Mouse (Mus musculus) MEL (cell line): Measurements from ENCODE around the gene Pdgfd. TPM values are rescaled to one million over a fixed set of nuclear protein-coding genes. Genes with fewer than 3 reads are reported as not detected.

ENCODE experiments used
- DNase-seq: peaks from one replicate; pipeline ENCODE4 v3.0.0; 2011; ENCODE audit warnings: low read depth, low spot score
- H3K27ac ChIP-seq: 2 replicates; pipeline ENCODE4 v1.5.1; 2012; ENCODE audit warnings: low read depth, mild to moderate bottlenecking, control low read depth, low read length, moderate library complexity; ENCODE audit not compliant: control insufficient read depth
- H3K27me3 ChIP-seq, 2 experiments: fragments of 150-350 bp in 1 of 2; sonication (generic) in 1 of 2; 2 replicates each; pipeline ENCODE4 v1.6.1; 2012; ENCODE audit warnings: low read length in 2 of 2, mild to moderate bottlenecking in 2 of 2, improper control_type of control experiment in 1 of 2, moderate library complexity in 1 of 2; ENCODE audit not compliant: insufficient read depth in 2 of 2, control insufficient read depth in 1 of 2
- H3K36me3 ChIP-seq, 2 experiments: 2 replicates each; pipeline ENCODE4 v1.6.1; 2012 to 2014; ENCODE audit warnings: low read length in 2 of 2, improper control_type of control experiment in 1 of 2, inconsistent platforms in 1 of 2, mild to moderate bottlenecking in 1 of 2; ENCODE audit not compliant: insufficient read depth in 2 of 2, control insufficient read depth in 1 of 2
- H3K4me1 ChIP-seq, 2 experiments: fragments of 150-350 bp in 1 of 2; sonication (generic) in 1 of 2; 2 replicates each; pipeline ENCODE4 v1.6.1; 2012; ENCODE audit warnings: low read length in 2 of 2, improper control_type of control experiment in 1 of 2, mild to moderate bottlenecking in 1 of 2; ENCODE audit not compliant: insufficient read depth in 2 of 2, control insufficient read depth in 1 of 2
- H3K4me3 ChIP-seq, 2 experiments: fragments of 150-350 bp in 1 of 2; sonication (generic) in 1 of 2; 2 replicates each; pipeline ENCODE4 v1.5.1; 2012; ENCODE audit warnings: low read depth in 2 of 2, low read length in 2 of 2, mild to moderate bottlenecking in 2 of 2, moderate library complexity in 2 of 2, control low read depth in 1 of 2, improper control_type of control experiment in 1 of 2; ENCODE audit not compliant: control insufficient read depth in 1 of 2, insufficient read depth in 1 of 2
- H3K79me2 ChIP-seq: 2 replicates; pipeline ENCODE4 v1.6.1; 2012; ENCODE audit warnings: mild to moderate bottlenecking, low read length, moderate library complexity; ENCODE audit not compliant: control insufficient read depth, poor library complexity, insufficient read depth
- H3K9ac ChIP-seq: 2 replicates; pipeline ENCODE4 v1.6.1; 2012; ENCODE audit warnings: low read depth, mild to moderate bottlenecking, control low read depth, low read length, moderate library complexity; ENCODE audit not compliant: control insufficient read depth, poor library complexity, severe bottlenecking
- H3K9me3 ChIP-seq: fragments of 150-350 bp; sonication (generic); replicated peaks from 2 replicates; pipeline ENCODE4 v1.6.1; 2012; ENCODE audit warnings: mild to moderate bottlenecking, low read length, improper control_type of control experiment, moderate library complexity; ENCODE audit not compliant: insufficient read depth
- CHD2 ChIP-seq: IDR thresholded peaks from 2 replicates; pipeline ENCODE4 v1.6.1; 2011; ENCODE audit warnings: low read length, improper control_type of control experiment
- CTCF ChIP-seq, 3 experiments: IDR thresholded peaks in 2 of 3; conservative IDR thresholded peaks in 1 of 3; 2 replicates each; pipeline ENCODE4 v1.5.1; 2011 to 2012; ENCODE audit warnings: low read length in 3 of 3, low read depth in 2 of 3, mild to moderate bottlenecking in 2 of 3, improper control_type of control experiment in 1 of 3, inconsistent platforms in 1 of 3, mixed read lengths in 1 of 3, moderate library complexity in 1 of 3; ENCODE audit not compliant: control insufficient read depth in 1 of 3, insufficient read depth in 1 of 3, poor library complexity in 1 of 3, severe bottlenecking in 1 of 3
- EP300 ChIP-seq, 2 experiments: IDR thresholded peaks; 2 replicates each; pipeline ENCODE4 v1.6.1; 2011; ENCODE audit warnings: improper control_type of control experiment in 2 of 2, low read length in 2 of 2, low read depth in 1 of 2, mild to moderate bottlenecking in 1 of 2
- HCFC1 ChIP-seq: IDR thresholded peaks from 2 replicates; pipeline ENCODE4 v1.6.1; 2012; ENCODE audit warnings: low read depth, mild to moderate bottlenecking, inconsistent platforms, low read length, improper control_type of control experiment, moderate library complexity
- MAZ ChIP-seq: IDR thresholded peaks from 2 replicates; pipeline ENCODE4 v1.6.1; 2012; ENCODE audit warnings: low read depth, mild to moderate bottlenecking, inconsistent platforms, low read length, improper control_type of control experiment
- MXI1 ChIP-seq: IDR thresholded peaks from 2 replicates; pipeline ENCODE4 v1.6.1; 2011; ENCODE audit warnings: mild to moderate bottlenecking, low read depth, low read length, improper control_type of control experiment
- MYB ChIP-seq: IDR thresholded peaks from 2 replicates; pipeline ENCODE4 v1.6.1; 2011; ENCODE audit warnings: mild to moderate bottlenecking, low read depth, low read length, improper control_type of control experiment
- NRF1 ChIP-seq: IDR thresholded peaks from 2 replicates; pipeline ENCODE4 v1.6.1; 2014; ENCODE audit warnings: low read depth, mild to moderate bottlenecking, inconsistent platforms, low read length, improper control_type of control experiment, moderate library complexity; ENCODE audit not compliant: poor library complexity, insufficient read depth, severe bottlenecking
- POLR2A ChIP-seq, 2 experiments: IDR thresholded peaks; 2 replicates each; pipeline ENCODE4 v1.6.1; 2011 to 2012; ENCODE audit warnings: low read length in 2 of 2, mild to moderate bottlenecking in 2 of 2, control low read depth in 1 of 2, improper control_type of control experiment in 1 of 2, low read depth in 1 of 2, moderate library complexity in 1 of 2; ENCODE audit not compliant: control insufficient read depth in 1 of 2, insufficient read depth in 1 of 2, poor library complexity in 1 of 2
- RAD21 ChIP-seq: IDR thresholded peaks from 2 replicates; pipeline ENCODE4 v1.6.1; 2011; ENCODE audit warnings: mild to moderate bottlenecking, low read depth, low read length, improper control_type of control experiment
- RCOR1 ChIP-seq: IDR thresholded peaks from 2 replicates; pipeline ENCODE4 v1.6.1; 2012; ENCODE audit warnings: low read depth, mild to moderate bottlenecking, inconsistent platforms, low read length, improper control_type of control experiment
- SMC3 ChIP-seq: IDR thresholded peaks from 2 replicates; pipeline ENCODE4 v1.6.1; 2011; ENCODE audit warnings: low read depth, low read length, improper control_type of control experiment
- TAL1 ChIP-seq: IDR thresholded peaks from 2 replicates; pipeline ENCODE4 v1.6.1; 2012; ENCODE audit warnings: mild to moderate bottlenecking, inconsistent platforms, low read length, moderate library complexity, mixed read lengths
- UBTF ChIP-seq: IDR thresholded peaks from 2 replicates; pipeline ENCODE4 v1.6.1; 2012; ENCODE audit warnings: low read depth, mild to moderate bottlenecking, inconsistent platforms, low read length, improper control_type of control experiment, moderate library complexity, borderline replicate concordance; ENCODE audit not compliant: insufficient read depth
- USF1 ChIP-seq: IDR thresholded peaks from 2 replicates; pipeline ENCODE4 v1.6.1; 2014; ENCODE audit warnings: low read depth, mild to moderate bottlenecking, inconsistent platforms, low read length, improper control_type of control experiment, moderate library complexity
- USF2 ChIP-seq, 2 experiments: IDR thresholded peaks; 2 replicates each; pipeline ENCODE4 v1.6.1; 2011 to 2012; ENCODE audit warnings: improper control_type of control experiment in 2 of 2, low read length in 2 of 2, borderline replicate concordance in 1 of 2, inconsistent platforms in 1 of 2, low read depth in 1 of 2, mild to moderate bottlenecking in 1 of 2; ENCODE audit not compliant: insufficient read depth in 1 of 2
- ZKSCAN1 ChIP-seq: IDR thresholded peaks from 2 replicates; pipeline ENCODE4 v1.6.1; 2012; ENCODE audit warnings: low read depth, mild to moderate bottlenecking, inconsistent platforms, low read length, improper control_type of control experiment, moderate library complexity
- ZNF384 ChIP-seq: IDR thresholded peaks from 2 replicates; pipeline ENCODE4 v1.6.1; 2012; ENCODE audit warnings: low read depth, mild to moderate bottlenecking, inconsistent platforms, low read length, improper control_type of control experiment
- polyA plus RNA-seq, 2 experiments: library from polyadenylated mRNA; stranded (reverse) in 1 of 2; unstranded in 1 of 2; fragments of >175 nt in 1 of 2; fragments of >200 nt in 1 of 2; gene quantifications; 2 replicates each; pipeline versions ENCODE4 v1.2.1 to v1.2.4; 2012; ENCODE audit warnings: low replicate concordance in 2 of 2, low read depth in 1 of 2; ENCODE audit not compliant: insufficient read length in 2 of 2, insufficient read depth in 1 of 2, missing spikeins in 1 of 2
- total RNA-seq: library from RNA; depleted of rRNA; stranded (reverse); fragments of 300-350 nt; gene quantifications from 2 replicates; pipeline ENCODE4 v1.2.3, GENCODE M21; 2012; rRNA removed

The Pdgfd gene
- total RNA-seq (not detected in 2 replicates), polyA plus RNA-seq (not detected)

DNA sequence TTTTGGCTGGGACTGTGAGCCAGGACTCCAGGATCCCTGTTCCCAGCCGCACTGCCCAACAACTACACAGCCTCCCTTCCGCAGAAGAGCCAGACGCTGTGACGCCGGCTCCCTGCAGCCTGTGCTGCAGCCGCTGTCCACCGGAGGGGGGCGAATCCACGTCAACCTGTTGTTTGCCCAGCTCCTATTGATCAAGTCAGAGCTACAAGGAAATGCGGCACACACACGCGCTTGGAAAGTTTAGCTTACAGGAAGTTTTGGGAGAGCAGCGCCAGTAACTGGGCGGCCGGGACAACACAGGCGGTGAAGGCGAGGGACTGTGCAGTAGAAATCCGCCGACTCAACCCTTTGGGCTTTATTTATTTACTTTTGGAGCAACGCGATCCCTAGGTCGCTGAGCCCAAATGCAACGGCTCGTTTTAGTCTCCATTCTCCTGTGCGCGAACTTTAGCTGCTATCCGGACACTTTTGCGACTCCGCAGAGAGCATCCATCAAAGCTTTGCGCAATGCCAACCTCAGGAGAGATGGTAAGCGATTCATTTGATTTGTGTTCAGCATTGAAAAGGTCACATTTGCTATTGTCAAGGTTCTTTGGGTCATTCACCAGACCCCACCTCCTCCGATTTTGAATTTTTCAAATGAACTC is at the start of gene Pdgfd:
Gene Pdgfd (plus strand): TSS at position 194 of the 647 bp plus-strand sequence.
- Histone ChIP-seq H3K36me3 (no peaks in the 10 kb centered on the region), H3K4me3 (no peak within 1 kb of the TSS), H3K9me3 (no peaks in the 10 kb centered on the region), H3K9ac (no peak within 1 kb of the TSS), H3K27ac (no peak within 1 kb of the TSS), H3K27me3 (no peaks in the 10 kb centered on the region), H3K4me1 (no peaks in the 10 kb centered on the region), H3K79me2 (no peaks in the 10 kb centered on the region)
- DNase-seq, result no peak
- TF ChIP-seq RAD21 (peak; percentile 5), CTCF (IDR thresholded peaks at IDR 0.05 in 2 of 3, conservative IDR thresholded peaks at IDR 0.05 in 1 of 3; ENCODE audit: control insufficient read depth in 1 of 3, insufficient read depth in 1 of 3, low read depth in 2 of 3, low read length in 3 of 3, poor library complexity in 1 of 3, severe bottlenecking in 1 of 3) (peak in 2 of 3 experiments; percentile 14 to 36; a peak in 4 of 6 replicates), ZNF384 (no peak)

DNA sequence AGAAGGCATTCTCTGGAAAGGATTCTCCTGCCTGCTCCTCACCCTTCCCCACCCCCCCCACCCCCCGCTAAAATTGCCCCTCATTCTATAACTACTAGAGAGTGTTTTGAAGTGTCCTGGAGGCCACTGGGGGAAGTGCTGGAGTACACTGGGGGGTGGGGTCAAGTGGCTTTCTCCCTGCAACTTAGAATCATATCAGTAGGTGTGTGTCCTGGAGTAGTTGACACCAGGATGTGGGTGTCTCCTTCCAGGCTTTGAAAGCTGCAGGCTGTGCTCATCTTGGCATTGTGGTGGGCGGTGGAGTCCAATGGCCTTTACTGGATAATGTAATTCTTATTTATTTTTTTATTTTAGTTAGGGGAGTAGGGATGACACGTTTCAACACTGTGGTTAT is 651 bp downstream of the Pdgfd start:
- Histone ChIP-seq H3K4me1 (no peaks in the 10 kb centered on the region), H3K9ac (no peak overlapping the region), H3K4me3 (no peak overlapping the region), H3K79me2 (no peaks in the 10 kb centered on the region), H3K36me3 (no peaks in the 10 kb centered on the region), H3K27me3 (no peaks in the 10 kb centered on the region), H3K9me3 (no peaks in the 10 kb centered on the region)
- no peak for DNase-seq
- TF ChIP-seq SMC3, result no peak
- TF ChIP-seq CHD2, result no peak
- TF ChIP-seq TAL1, result no peak
- TF ChIP-seq MXI1, result no peak
- TF ChIP-seq ZNF384, result no peak
- no peak for TF ChIP-seq ZKSCAN1
- TF ChIP-seq POLR2A (IDR thresholded peaks at IDR 0.05; ENCODE audit: control insufficient read depth in 1 of 2, insufficient read depth in 1 of 2, low read depth in 1 of 2, low read length in 2 of 2, poor library complexity in 1 of 2), result no peak
- no peak for TF ChIP-seq MAZ
- TF ChIP-seq UBTF, result no peak
- TF ChIP-seq USF1, result no peak
- no peak for TF ChIP-seq RCOR1
- no peak for TF ChIP-seq NRF1
- TF ChIP-seq HCFC1, result no peak
- no peak for TF ChIP-seq MYB
- TF ChIP-seq EP300 (IDR thresholded peaks at IDR 0.05; ENCODE audit: low read depth in 1 of 2, low read length in 2 of 2), result no peak
- TF ChIP-seq USF2 (IDR thresholded peaks at IDR 0.05; ENCODE audit: borderline replicate concordance in 1 of 2, insufficient read depth in 1 of 2, low read depth in 1 of 2, low read length in 2 of 2), result no peak
- TF ChIP-seq, all 39 proteins: peak for 0
- H3K27ac ChIP-seq, result no peak overlapping the region
